Mouse (Mus musculus) monocyte, adult 2 months (primary cell): ENCODE measurements around the gene Slc7a11.

Experiments used
- DNase-seq, 2 experiments: peaks; one replicate each; pipeline ENCODE4 v3.0.0; 2022; ENCODE audit warnings: low spot score in 2 of 2, low read depth in 1 of 2

Gene Slc7a11

DNA sequence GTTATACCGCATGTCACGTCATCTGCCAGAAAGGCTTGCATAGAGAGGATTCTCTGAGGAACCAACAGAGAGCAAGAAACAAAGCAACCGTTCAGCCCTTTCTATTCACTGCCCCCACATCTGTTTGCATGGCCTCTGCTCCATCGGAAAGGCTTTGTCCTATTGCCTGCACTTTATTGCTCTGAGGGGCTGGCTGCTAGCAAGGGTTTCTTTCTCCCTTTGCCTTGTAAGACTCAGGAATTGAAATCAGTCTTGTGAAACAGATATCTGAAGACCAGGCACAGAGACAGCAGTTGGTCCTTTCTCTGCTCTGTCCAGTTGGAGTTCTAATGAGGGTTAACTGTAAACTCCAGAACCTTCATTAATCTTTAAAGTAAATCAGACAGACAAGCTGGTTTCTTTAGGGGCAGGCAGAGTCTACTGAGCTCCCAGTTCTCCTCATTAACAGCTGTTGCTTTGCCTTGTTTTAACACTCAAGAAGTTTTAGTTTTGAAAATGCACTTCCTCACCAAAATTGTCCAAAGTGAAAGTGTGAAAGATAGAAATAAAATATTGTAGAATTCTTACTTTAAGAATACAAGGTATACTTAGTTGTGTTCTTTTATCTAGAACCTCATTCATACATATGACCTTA is 575.3 kb downstream of the Slc7a11 start:
- no peak for DNase-seq

DNA sequence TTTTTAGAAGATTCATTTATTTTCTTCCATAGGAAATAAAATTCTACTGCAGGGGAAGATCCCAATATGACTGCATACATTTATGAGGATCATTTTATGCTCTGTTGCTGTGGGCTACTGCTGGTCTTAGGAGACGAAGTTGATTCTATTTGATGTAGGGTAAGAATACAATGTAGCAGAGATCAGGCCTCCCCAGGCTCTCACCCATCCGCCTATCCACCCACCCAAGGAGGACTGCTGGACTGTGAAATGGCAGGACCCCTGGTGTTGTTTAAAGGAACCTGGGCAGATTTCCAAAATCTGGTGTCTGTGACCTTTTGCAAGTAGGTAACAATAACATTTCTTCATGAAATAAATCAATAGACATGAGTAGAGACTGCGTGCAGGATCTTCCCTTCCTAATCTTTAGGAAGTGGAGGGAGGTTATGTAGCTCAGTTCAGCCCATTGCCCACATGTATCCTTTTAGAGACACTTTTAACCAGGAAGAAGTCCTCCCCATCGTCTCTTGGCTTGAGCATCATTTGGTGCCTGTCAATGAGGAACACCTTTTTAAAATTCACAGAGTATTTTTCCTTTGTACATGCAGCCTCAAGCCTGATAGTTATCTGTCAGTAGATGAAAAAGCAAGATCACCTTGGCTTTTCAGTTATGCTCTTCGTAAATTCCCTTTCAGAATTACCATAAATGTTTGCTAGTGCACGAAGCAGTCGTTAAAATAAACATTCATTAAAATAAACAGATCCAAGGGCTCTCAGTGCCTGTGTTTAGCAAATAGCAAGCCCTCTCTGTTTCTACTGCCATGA is 576.1 kb downstream of the Slc7a11 start:
- no peak for DNase-seq

DNA sequence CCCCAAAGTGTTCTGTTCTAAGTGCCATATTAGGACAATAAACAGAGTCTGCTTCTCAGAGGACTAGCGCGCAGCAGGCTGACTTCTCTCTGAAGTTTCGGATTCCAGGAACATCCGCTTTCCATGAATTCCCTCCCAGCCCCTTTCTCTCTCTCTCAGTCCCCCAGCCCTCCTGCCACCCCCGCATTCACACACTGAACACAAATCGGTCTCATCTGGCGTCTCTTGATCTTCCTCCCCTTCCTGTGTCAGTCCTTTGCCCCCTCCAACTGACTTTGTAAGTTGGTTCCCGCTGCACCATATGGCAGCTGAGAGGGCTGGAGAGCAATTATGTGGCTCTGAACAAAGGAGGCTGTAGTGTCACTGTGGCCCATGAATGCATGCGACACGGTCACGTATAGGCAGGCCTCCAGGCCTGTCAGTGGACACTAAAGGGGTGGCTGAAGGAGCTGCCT is 577.3 kb downstream of the Slc7a11 start:
- no peak for DNase-seq

DNA sequence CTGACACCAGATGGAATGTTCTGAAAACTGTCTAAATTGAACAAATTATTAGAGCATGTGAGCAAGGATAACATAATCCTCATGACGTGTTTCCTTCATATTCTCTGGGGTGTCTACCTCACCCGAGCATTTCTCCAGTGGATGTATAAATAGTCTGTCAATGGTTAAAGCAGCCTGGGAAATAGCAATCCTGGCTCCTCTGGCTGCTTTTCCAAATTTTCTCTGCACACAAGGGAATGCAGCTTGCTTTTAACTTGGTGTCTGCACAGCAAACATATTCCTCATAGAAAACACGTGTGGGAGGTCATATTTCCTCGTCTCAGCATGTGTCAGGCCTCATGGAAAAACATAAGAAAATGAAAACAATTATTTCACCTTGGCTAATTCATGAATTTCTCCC is 586.6 kb downstream of the Slc7a11 start:
- no peak for DNase-seq

DNA sequence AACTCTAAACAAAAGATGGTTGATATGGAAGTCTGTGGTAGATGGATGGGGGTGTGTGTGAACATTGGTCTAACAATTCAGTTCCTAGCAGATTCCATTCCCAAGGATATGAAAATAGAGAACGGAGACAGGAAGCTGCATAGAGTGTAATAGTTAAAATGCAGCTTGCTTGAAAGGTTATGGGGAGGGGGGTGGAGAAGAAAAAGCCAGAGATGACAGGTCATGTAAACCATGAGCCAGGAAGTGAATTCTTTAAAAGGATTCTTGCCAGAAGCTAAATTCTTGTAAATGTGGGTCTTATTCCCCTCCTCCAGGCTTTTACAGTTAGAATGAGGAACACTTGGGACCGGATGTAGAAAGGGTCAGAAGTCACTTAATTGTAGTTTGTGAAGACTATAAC is 589.1 kb downstream of the Slc7a11 start:
- no peak for DNase-seq

GRCm38 (mm10) chr3:49842971-49843370 is 600.4 kb downstream of the Slc7a11 start:
- no peak for DNase-seq
